Mouse (Mus musculus) limb, embryonic 11.5 days (tissue): ENCODE measurements around the gene Gm12166. TPM values are rescaled to one million over a fixed set of nuclear protein-coding genes. Genes with fewer than 3 reads are reported as not detected.

ENCODE experiments used
- ATAC-seq: fragments of 200-750 bp; cut with Nextera tagmentation; 2 replicates; pipeline ENCODE4 v1.8.0; 2017; ENCODE audit warnings: low read depth; ENCODE audit not compliant: insufficient number of reproducible peaks, low FRiP score, low TSS enrichment
- DNase-seq: peaks from one replicate; pipeline ENCODE4 v3.0.0-alpha.2; 2015; ENCODE audit warnings: low spot score
- H3K27ac ChIP-seq: fragments of 300-500 bp; sonication (generic); replicated peaks from 2 replicates; pipeline ENCODE4 v1.5.1; 2014; ENCODE audit warnings: low read depth, mild to moderate bottlenecking, low read length
- H3K27me3 ChIP-seq: fragments of 300-500 bp; sonication (generic); 2 replicates; pipeline ENCODE4 v1.6.1; 2014; ENCODE audit warnings: mild to moderate bottlenecking, low read length, mixed read lengths; ENCODE audit not compliant: control insufficient read depth, insufficient read depth
- H3K36me3 ChIP-seq: fragments of 300-500 bp; sonication (generic); 2 replicates; pipeline ENCODE4 v1.6.1; 2014; ENCODE audit warnings: mild to moderate bottlenecking, low read length, moderate library complexity, mixed read lengths; ENCODE audit not compliant: control insufficient read depth, insufficient read depth
- H3K4me1 ChIP-seq: fragments of 300-500 bp; sonication (generic); 2 replicates; pipeline ENCODE4 v1.6.1; 2014; ENCODE audit warnings: low read length, mixed read lengths; ENCODE audit not compliant: control insufficient read depth, insufficient read depth
- H3K4me2 ChIP-seq: fragments of 300-500 bp; sonication (generic); 2 replicates; pipeline ENCODE4 v1.6.1; 2014; ENCODE audit warnings: low read depth, mild to moderate bottlenecking, moderate library complexity; ENCODE audit not compliant: severe bottlenecking
- H3K4me3 ChIP-seq: fragments of 300-500 bp; sonication (generic); 2 replicates; pipeline ENCODE4 v1.5.1; 2014; ENCODE audit warnings: low read depth, low read length
- H3K9ac ChIP-seq: fragments of 300-500 bp; sonication (generic); 2 replicates; pipeline ENCODE4 v1.6.1; 2014; ENCODE audit warnings: mild to moderate bottlenecking, low read length
- H3K9me3 ChIP-seq: fragments of 300-500 bp; sonication (generic); 2 replicates; pipeline ENCODE4 v1.6.1; 2016; ENCODE audit warnings: low read length; ENCODE audit not compliant: control insufficient read depth
- WGBS: fragments of 180-500 bp; shearing (Covaris S2); extraction: QIAGEN DNeasy Blood & Tissue Kit; methylation state at CpG from one replicate; pipeline ENCODE4 v1.1.7; 2014; 5-methylcytosine and 5-hydroxymethylcytosine counted together
- microRNA-seq: library from miRNA; unstranded; fragments of <30 nt; microRNA quantifications from one replicate; pipeline ENCODE4, GENCODE M21; 2016
- polyA plus RNA-seq: library from polyadenylated mRNA; unstranded; fragments of >200 nt; fragmentation: Nextera tagmentation; extraction: Ambion mirVana; gene quantifications from 2 replicates; pipeline ENCODE4 v1.2.1, GENCODE M21; 2014

Gm12166 gene
- polyA plus RNA-seq, 1 experiment from 2014 or later, result 4.8 TPM

GRCm38 (mm10) chr11:46021850-46022249, 30.3 kb downstream of the Gm12166 start:
- no peak for DNase-seq
- Histone ChIP-seq H3K36me3 (no peaks in the 10 kb centered on the region), H3K9ac (no peak overlapping the region), H3K4me3 (no peak overlapping the region), H3K27me3 (no peaks in the 10 kb centered on the region), H3K4me1 (no peaks in the 10 kb centered on the region), H3K27ac (no peak overlapping the region), H3K4me2 (no peak overlapping the region), H3K9me3 (no peaks in the 10 kb centered on the region)
- no peak for ATAC-seq

DNA sequence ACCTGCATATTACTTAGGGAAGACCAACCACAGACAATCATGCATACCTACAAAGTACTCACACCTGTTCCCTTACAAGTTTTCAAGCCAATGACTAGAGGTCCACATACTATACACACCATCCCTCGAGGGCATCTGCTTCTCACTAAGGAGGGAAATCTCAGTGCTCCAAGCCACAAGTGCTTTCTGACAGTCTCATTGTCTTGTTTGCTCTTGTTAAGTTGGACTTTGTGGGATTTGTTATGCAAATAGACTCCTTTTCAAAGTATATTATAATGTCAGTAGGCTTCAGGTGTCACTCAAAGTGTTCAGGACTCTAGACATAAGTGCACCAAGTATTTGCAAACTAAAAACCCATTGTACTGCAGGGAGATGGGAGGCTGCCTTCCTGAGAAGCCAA, 31.9 kb downstream of the Gm12166 start:
- ATAC-seq (no peak), DNase-seq (no peak)
- no peaks in the 10 kb centered on the region for H3K9me3 ChIP-seq
- H3K4me2 ChIP-seq, result no peak overlapping the region
- H3K27me3 ChIP-seq, result no peaks in the 10 kb centered on the region
- no peaks in the 10 kb centered on the region for H3K4me1 ChIP-seq
- WGBS, result 79% methylated on average over 1 of the region's 1 CpGs
- no peak overlapping the region for H3K9ac ChIP-seq
- no peak overlapping the region for H3K4me3 ChIP-seq
- no peak overlapping the region for H3K27ac ChIP-seq
- H3K36me3 ChIP-seq, result no peaks in the 10 kb centered on the region

DNA sequence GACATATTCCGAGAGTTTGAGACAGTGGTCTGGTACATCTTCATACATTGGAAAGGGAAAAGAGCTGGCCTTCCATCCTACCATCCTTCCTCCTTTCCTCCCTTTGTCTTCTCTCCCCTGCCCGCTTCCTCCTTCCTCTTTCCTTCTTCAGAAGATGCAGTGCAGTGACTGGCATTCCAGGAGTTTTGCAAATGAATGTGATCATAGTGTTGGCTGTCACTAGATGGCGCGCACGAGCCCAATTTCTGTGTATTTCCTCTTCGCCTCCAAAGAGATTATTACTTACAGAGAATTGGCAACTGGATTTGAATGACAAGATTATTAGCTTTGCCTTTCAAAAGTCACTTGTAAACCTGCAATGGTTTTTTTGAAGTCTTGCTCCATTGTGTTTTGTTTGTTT, 36.1 kb downstream of the Gm12166 start:
- Histone ChIP-seq H3K36me3 (no peaks in the 10 kb centered on the region), H3K4me2 (no peak overlapping the region), H3K4me1 (no peaks in the 10 kb centered on the region), H3K9ac (no peak overlapping the region), H3K4me3 (no peak overlapping the region), H3K27ac (no peak overlapping the region), H3K27me3 (no peaks in the 10 kb centered on the region), H3K9me3 (no peaks in the 10 kb centered on the region)
- ATAC-seq (no peak), DNase-seq (peak; percentile 88)
- WGBS, result 28% methylated on average over 6 of the region's 6 CpGs

Small RNAs within 50 kb of the gene (microRNA-seq; reads per million reads assigned to microRNA genes)
- not detected for gene Mir8100

Other genes with a start within 250 kb of the Gm12166 start
- gene Clint1, start 200.3 kb downstream of the Gm12166 start, polyA plus RNA-seq, result 77.6 and 81.0 TPM in 2 replicates
- 8.0 and 9.6 TPM in 2 replicates for gene Lsm11, start 107.4 kb downstream of the Gm12166 start, polyA plus RNA-seq
- 12.1 and 14.3 TPM in 2 replicates for gene Thg1l, start 96.8 kb downstream of the Gm12166 start, polyA plus RNA-seq
- gene Sox30, start 72.0 kb downstream of the Gm12166 start, polyA plus RNA-seq, result 0.20 and 0.23 TPM in 2 replicates
- 11.0 and 12.1 TPM in 2 replicates for gene Adam19, start 3.7 kb upstream of the Gm12166 start, polyA plus RNA-seq
- gene Nipal4, start 114.2 kb upstream of the Gm12166 start, polyA plus RNA-seq, result 0.54 and 0.71 TPM in 2 replicates
- gene Fndc9, start 183.2 kb upstream of the Gm12166 start, polyA plus RNA-seq, result 0.11 and 0.16 TPM in 2 replicates